Mouse (Mus musculus) brain, embryonic 14.5 days (tissue): ENCODE data around the gene Smtn.

Experiments used
- CTCF ChIP-seq: fragments of 200-500 bp; IDR thresholded peaks from 2 replicates; pipeline ENCODE4 v1.5.1; 2012; ENCODE audit warnings: inconsistent platforms, mild to moderate bottlenecking, moderate library complexity, borderline replicate concordance; ENCODE audit not compliant: insufficient read depth, insufficient read length; ENCODE audit errors: extremely low read depth
- POLR2A ChIP-seq: fragments of 200-500 bp; IDR thresholded peaks from 2 replicates; pipeline ENCODE4 v1.6.1; 2012; ENCODE audit warnings: mild to moderate bottlenecking, inconsistent platforms, borderline replicate concordance; ENCODE audit not compliant: poor library complexity, insufficient read depth, insufficient read length, severe bottlenecking; ENCODE audit errors: extremely low read depth

GRCm38 (mm10) chr11:3539826-3540196 lies 601 bp downstream of the Smtn start:
- TF ChIP-seq POLR2A (no peak), CTCF (no peak)
